Mouse (Mus musculus) liver, postnatal 0 days (tissue): Measurements from ENCODE around the gene Npr2. TPM values are rescaled to one million over a fixed set of nuclear protein-coding genes. Genes with fewer than 3 reads are reported as not detected.
"Not testable (repeated sequence)": the region's sequence is repeated elsewhere in the genome, so short reads cannot be mapped to it uniquely, and the experiment has no call there.

Experiments
- ATAC-seq: fragments of 200-750 bp; cut with Nextera tagmentation; 2 replicates; pipeline ENCODE4 v1.8.0; 2017; ENCODE audit warnings: mild to moderate bottlenecking, moderate library complexity
- DNase-seq: peaks from one replicate; pipeline ENCODE4 v3.0.0-alpha.2; 2016
- H3K27ac ChIP-seq: fragments of 300-500 bp; sonication (generic); 2 replicates; pipeline ENCODE4 v1.5.1; 2014; ENCODE audit warnings: antibody characterized with exemption, moderate library complexity, mild to moderate bottlenecking, low read depth
- H3K27me3 ChIP-seq: fragments of 300-500 bp; sonication (generic); 2 replicates; pipeline ENCODE4 v1.6.1; 2014; ENCODE audit warnings: low read length, control low read depth, mixed read lengths; ENCODE audit not compliant: insufficient read depth
- H3K36me3 ChIP-seq: fragments of 300-500 bp; sonication (generic); replicated peaks from 2 replicates; pipeline ENCODE4 v1.6.1; 2014; ENCODE audit warnings: mild to moderate bottlenecking, control low read depth, low read length, moderate library complexity, mixed read lengths; ENCODE audit not compliant: insufficient read depth
- H3K4me1 ChIP-seq: fragments of 300-500 bp; sonication (generic); 2 replicates; pipeline ENCODE4 v1.6.1; 2014; ENCODE audit warnings: antibody characterized with exemption, mild to moderate bottlenecking, control low read depth; ENCODE audit not compliant: insufficient read depth
- H3K4me2 ChIP-seq: fragments of 300-500 bp; sonication (generic); 2 replicates; pipeline ENCODE4 v1.6.1; 2014; ENCODE audit warnings: low read depth, mild to moderate bottlenecking, low read length, moderate library complexity, mixed read lengths
- H3K4me3 ChIP-seq: fragments of 300-500 bp; sonication (generic); 2 replicates; pipeline ENCODE4 v1.5.1; 2014; ENCODE audit warnings: low read depth, low read length
- H3K9ac ChIP-seq: fragments of 300-500 bp; sonication (generic); replicated peaks from 2 replicates; pipeline ENCODE4 v1.6.1; 2014; ENCODE audit warnings: mild to moderate bottlenecking, moderate library complexity
- H3K9me3 ChIP-seq: fragments of 300-500 bp; sonication (generic); 2 replicates; pipeline ENCODE4 v1.6.1; 2016; ENCODE audit warnings: mild to moderate bottlenecking, control low read depth, low read length, mixed read lengths
- CTCF ChIP-seq: sonication (generic); IDR thresholded peaks from 2 replicates; pipeline ENCODE4 v1.5.1; 2016; ENCODE audit warnings: antibody characterized with exemption, low read depth
- EP300 ChIP-seq: IDR thresholded peaks from 2 replicates; pipeline ENCODE4 v1.6.1; 2016; ENCODE audit warnings: antibody characterized with exemption, low read depth, mild to moderate bottlenecking
- WGBS: fragments of 180-500 bp; shearing (Covaris S2); extraction: QIAGEN DNeasy Blood & Tissue Kit; methylation state at CpG from one replicate; pipeline ENCODE4 v1.1.7; 2014; ENCODE audit not compliant: insufficient replicate concordance; 5-methylcytosine and 5-hydroxymethylcytosine counted together
- polyA plus RNA-seq: library from polyadenylated mRNA; unstranded; fragments of >200 nt; fragmentation: Nextera tagmentation; extraction: Ambion mirVana; gene quantifications from 2 replicates; pipeline ENCODE4 v1.2.1, GENCODE M21; 2015

Npr2 gene
- polyA plus RNA-seq, 1 experiment from 2014 or later: 0.54 TPM

DNA sequence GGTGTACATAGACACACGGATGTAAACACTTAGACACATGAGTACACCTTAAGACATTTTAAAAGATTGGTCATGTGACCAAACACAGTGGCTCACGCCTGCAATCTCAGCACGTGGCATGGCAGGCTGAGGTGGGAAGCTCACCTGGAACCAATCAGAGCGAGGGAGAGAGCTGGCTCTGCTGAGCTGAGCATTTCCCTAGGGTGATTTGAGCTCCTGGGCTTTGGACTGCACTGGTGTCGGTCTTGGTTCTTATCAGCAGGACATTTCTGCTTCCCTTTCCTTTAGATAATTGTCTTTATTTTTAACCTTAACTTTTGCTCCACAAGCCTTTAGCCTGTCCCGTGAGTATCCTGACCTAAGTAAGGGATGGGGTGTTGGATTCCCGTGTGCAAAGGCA, 44.1 kb upstream of the Npr2 start:
- no peaks in the 10 kb centered on the region for H3K4me1 ChIP-seq
- H3K9ac ChIP-seq: no peak overlapping the region
- WGBS: 31% methylated on average over 7 of the region's 7 CpGs
- H3K4me3 ChIP-seq: no peak overlapping the region
- no peaks in the 10 kb centered on the region for H3K27me3 ChIP-seq
- peaks cover 13% of the 10 kb centered on the region for H3K36me3 ChIP-seq
- 0 out of 2 replicates have a peak, but pooled peaks have one; percentile 19 for ATAC-seq
- H3K4me2 ChIP-seq: no peak overlapping the region
- TF ChIP-seq CTCF (no peak), EP300 (peak; percentile 38; the same call in 1 of the 2 replicates)
- no peak for DNase-seq
- H3K9me3 ChIP-seq: no peaks in the 10 kb centered on the region
- no peak overlapping the region for H3K27ac ChIP-seq

DNA sequence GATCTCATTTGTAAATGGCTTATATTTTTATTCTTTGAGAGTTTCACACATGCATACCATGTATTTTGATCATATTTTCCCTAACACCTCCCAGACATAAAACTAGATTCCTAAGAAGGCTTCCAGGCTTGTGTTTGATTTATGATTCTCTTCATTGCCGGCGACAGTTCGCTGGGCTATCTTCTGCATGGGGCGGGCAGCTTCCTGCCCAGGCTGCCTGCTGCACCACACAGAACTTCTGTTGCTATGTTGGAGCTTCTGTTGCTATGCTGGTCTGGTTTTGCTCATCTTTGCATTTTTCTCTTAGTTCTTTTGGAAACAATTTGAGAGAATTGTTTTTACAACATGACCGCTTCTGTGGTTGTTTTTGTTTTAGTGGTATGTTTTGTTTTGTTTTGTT, 40.2 kb upstream of the Npr2 start:
- Histone ChIP-seq H3K4me2 (no peak overlapping the region), H3K9me3 (no peaks in the 10 kb centered on the region), H3K27ac (no peak overlapping the region), H3K4me1 (no peaks in the 10 kb centered on the region), H3K27me3 (no peaks in the 10 kb centered on the region), H3K4me3 (no peak overlapping the region), H3K9ac (no peak overlapping the region), H3K36me3 (no peaks in the 10 kb centered on the region)
- TF ChIP-seq EP300 (no peak), CTCF (no peak)
- 38% methylated on average over 5 of the region's 5 CpGs for WGBS
- no peak for ATAC-seq
- DNase-seq: no peak

GRCm38 (mm10) chr4:43591961-43592360, 39.8 kb upstream of the Npr2 start:
- WGBS: 75% methylated on average over 3 of the region's 3 CpGs
- Histone ChIP-seq H3K36me3 (no peaks in the 10 kb centered on the region), H3K4me3 (no peak overlapping the region), H3K4me1 (no peaks in the 10 kb centered on the region), H3K4me2 (no peak overlapping the region), H3K9me3 (no peaks in the 10 kb centered on the region), H3K27ac (no peak overlapping the region), H3K9ac (no peak overlapping the region), H3K27me3 (no peaks in the 10 kb centered on the region)
- ATAC-seq (no peak), DNase-seq (no peak)
- TF ChIP-seq EP300: no peak
- TF ChIP-seq CTCF: no peak

- H3K27ac ChIP-seq: no peak overlapping the region
- no peak overlapping the region for H3K4me3 ChIP-seq
- H3K36me3 ChIP-seq: no peaks in the 10 kb centered on the region
- no peak overlapping the region for H3K4me2 ChIP-seq
- H3K9ac ChIP-seq: no peak overlapping the region
- H3K4me1 ChIP-seq: peaks cover 5% of the 10 kb centered on the region; the same call in 1 of the 2 replicates
- no peaks in the 10 kb centered on the region for H3K27me3 ChIP-seq
- WGBS: 54% methylated on average over 3 of the region's 3 CpGs
- TF ChIP-seq EP300 (no peak), CTCF (no peak)
- no peaks in the 10 kb centered on the region for H3K9me3 ChIP-seq
- no peak for DNase-seq
- ATAC-seq: no peak
Measured at GRCm38 (mm10) chr4:43593453-43593852, 38.3 kb upstream of the Npr2 start.

DNA sequence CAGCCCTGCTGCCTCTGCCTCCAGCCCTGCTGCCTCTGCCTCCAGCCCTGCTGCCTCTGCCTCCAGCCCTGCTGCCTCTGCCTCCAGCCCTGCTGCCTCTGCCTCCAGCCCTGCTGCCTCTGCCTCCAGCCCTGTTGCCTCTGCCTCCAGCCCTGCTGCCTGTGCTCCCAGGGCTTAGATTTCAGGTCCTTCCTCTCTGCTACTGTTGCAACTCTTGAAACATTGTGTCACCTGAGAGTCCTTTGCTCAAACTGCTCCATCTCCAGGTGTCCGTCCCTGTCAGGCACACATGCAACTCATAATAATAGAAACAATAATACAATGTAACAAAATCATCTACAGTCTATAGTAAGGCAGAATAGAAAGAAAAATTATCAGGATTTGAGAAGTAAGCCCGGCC, 35.1 kb upstream of the Npr2 start:
- H3K27me3 ChIP-seq, H3K4me2 ChIP-seq, H3K9ac ChIP-seq, DNase-seq, H3K36me3 ChIP-seq, H3K27ac ChIP-seq, ATAC-seq, H3K4me3 ChIP-seq, H3K9me3 ChIP-seq: not testable (repeated sequence)
- 78% methylated on average over 2 of the region's 2 CpGs for WGBS
- peaks cover 11% of the 10 kb centered on the region for H3K4me1 ChIP-seq

- 49% methylated on average over 4 of the region's 4 CpGs for WGBS
- Histone ChIP-seq H3K27ac (peak overlapping the region; percentile 80), H3K9me3 (no peaks in the 10 kb centered on the region), H3K9ac (no peak overlapping the region), H3K4me3 (no peak overlapping the region), H3K27me3 (no peaks in the 10 kb centered on the region), H3K4me1 (peaks cover 11% of the 10 kb centered on the region), H3K36me3 (no peaks in the 10 kb centered on the region), H3K4me2 (peak overlapping the region; percentile 35)
- no peak for DNase-seq
- ATAC-seq: peak; percentile 83
- TF ChIP-seq CTCF: no peak
- TF ChIP-seq EP300: peak; percentile 98
Measured at GRCm38 (mm10) chr4:43598200-43598599, 33.5 kb upstream of the Npr2 start.
